Mouse (Mus musculus): ENCODE measurements around the gene Golga5.

DNA sequence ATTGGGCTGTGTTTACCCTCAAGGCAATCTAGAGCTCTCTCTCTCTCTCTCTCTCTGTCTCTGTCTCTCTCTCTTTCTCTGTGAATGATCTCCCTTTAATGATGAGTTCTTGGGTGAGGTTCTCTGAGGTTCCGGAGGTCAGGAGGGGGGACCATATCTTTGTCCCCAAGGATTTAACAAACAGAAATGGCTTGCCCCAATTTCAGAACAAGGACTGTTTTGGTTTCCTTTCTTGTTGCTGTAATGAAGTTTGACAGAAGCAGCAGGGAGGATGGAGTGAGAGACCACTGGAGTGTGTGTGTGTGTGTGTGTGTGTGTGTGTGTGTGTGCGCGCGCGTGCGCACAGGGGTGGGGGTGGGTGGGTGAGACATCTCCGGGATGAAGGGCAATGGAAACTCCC, 72.2 kb downstream of the Golga5 start:
- TF ChIP-seq POLR2A (IDR thresholded peaks at IDR 0.05; ENCODE audit: control insufficient read depth, extremely low read depth, insufficient read depth, low read length, poor library complexity) (no peak), CTCF (IDR thresholded peaks at IDR 0.05; ENCODE audit: borderline replicate concordance, control insufficient read depth, extremely low read depth, insufficient read depth, low read length, poor library complexity) (no peak)

Data from thymus, adult 2 months (tissue).